Mouse (Mus musculus): ENCODE measurements at regions not wholly inside any gene's neighbourhood (a gene's known extent, or its start where the extent isn't known, plus 50 kb on each side); places are given as distances from the start of the nearest gene placed in this dataset.

DNA sequence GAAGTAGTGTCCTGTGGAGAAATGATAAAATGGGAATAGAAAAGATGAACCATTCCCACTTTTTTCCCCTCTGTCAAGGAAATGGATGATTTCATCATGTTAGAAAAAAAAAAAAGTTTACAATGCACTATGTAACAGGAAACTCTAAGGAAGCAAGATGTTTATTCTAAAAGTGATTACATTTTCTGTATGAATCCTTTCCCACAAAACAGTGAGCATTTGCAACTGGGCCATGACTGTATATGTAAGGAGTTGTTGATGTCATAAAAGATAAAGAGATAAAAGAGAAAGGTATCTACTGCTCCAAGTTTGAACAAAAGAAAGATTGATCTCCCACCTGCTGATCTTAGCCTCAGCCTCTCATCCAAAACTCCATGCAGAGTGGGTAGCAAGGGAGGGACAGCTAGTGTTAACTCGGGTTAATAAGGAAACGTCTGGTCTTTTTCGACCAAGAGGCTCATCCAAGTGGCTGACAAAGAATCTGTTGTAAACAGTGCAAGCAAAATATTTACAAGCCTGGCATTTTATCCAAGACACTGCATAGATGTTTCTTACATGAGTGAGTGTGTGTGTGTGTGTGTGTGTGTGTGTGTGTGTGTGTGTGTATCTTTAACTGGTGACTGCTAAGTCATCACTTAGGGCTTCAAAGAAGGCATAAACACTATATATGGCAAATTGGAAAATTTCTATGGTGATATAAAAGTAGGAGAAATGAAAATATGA lies 213.3 kb downstream of the Gm9733 start:
- no peak for DNase-seq (ENCODE audit: low read depth, low spot score)
- H3K36me3 ChIP-seq (ENCODE audit: control insufficient read depth, insufficient read depth, low read length, poor library complexity, severe bottlenecking), result no peaks in the 10 kb centered on the region

DNA sequence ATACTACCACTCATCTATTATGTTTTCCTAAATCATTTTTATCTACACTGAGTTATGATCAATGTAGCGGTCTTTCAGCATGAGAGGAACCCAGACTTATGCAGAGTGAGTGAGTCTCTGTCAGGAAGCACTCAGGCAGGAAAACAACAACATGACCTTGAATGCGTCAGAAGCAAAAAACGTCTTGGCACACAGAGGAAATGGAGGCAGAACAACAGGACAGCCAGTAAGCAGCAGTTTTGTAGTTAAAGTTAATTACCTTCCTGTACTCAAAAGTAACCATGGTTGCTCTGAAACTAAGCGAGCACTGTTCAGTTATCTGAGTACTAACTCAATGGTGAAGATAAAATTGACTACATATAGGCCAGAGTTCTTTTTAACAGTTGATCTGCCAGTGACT lies 205.4 kb downstream of the Gm9733 start:
- no peaks in the 10 kb centered on the region for H3K36me3 ChIP-seq (ENCODE audit: control insufficient read depth, insufficient read depth, low read length, poor library complexity, severe bottlenecking)
- no peaks in the 10 kb centered on the region for H3K27me3 ChIP-seq (ENCODE audit: control insufficient read depth, insufficient read depth, low read length, poor library complexity, severe bottlenecking)
- peak; percentile 63 for DNase-seq (ENCODE audit: low read depth, low spot score)

More for the DNA sequence above, 213.3 kb downstream of the Gm9733 start:
- H3K27me3 ChIP-seq (ENCODE audit: control insufficient read depth, insufficient read depth, low read length, poor library complexity, severe bottlenecking), result no peaks in the 10 kb centered on the region

DNA sequence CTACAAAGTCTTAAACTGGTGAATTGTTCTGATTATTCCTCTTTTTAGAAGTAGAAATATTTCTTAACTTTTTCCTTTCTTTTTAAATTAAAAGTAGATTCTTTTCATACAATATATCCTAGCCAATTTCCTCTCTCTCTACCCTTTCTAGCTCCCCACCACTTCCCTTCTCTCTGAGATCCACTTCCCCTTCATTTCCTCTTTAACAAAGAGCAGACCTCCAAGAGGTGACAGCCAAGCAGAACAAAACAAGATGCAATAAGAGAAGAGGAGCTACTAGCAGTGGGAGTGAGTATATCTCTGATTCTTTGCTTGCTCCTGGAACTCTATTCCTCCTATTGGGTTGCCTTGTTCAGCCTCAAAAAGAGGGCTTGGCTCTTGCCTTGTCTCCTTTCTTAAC lies 203.7 kb downstream of the Gm9733 start:
- H3K36me3 ChIP-seq (ENCODE audit: control insufficient read depth, insufficient read depth, low read length, poor library complexity, severe bottlenecking), result no peaks in the 10 kb centered on the region
- H3K27me3 ChIP-seq (ENCODE audit: control insufficient read depth, insufficient read depth, low read length, poor library complexity, severe bottlenecking), result no peaks in the 10 kb centered on the region
- peak; percentile 54 for DNase-seq (ENCODE audit: low read depth, low spot score)

DNA sequence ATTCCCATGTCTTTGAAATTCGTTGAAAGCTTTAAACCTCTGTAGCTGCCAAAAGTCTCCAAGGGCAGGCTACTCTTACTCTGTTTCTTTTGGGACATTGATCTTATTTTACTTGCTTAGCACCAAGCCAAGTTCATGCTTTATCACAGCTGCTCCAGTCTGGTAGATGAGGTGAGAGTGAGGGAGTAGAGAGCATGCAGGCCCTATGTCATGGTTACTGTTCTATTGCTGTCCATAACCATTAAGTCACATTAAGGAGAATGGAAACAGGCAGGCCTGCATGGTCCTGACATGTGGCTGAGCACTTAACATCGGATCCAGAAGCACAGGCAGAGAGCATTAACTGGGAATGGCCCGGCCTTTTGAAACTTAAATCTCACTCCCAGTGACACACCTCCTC lies 203.1 kb downstream of the Gm9733 start:
- DNase-seq (ENCODE audit: low read depth, low spot score), result no peak
- H3K36me3 ChIP-seq (ENCODE audit: control insufficient read depth, insufficient read depth, low read length, poor library complexity, severe bottlenecking), result no peaks in the 10 kb centered on the region

DNA sequence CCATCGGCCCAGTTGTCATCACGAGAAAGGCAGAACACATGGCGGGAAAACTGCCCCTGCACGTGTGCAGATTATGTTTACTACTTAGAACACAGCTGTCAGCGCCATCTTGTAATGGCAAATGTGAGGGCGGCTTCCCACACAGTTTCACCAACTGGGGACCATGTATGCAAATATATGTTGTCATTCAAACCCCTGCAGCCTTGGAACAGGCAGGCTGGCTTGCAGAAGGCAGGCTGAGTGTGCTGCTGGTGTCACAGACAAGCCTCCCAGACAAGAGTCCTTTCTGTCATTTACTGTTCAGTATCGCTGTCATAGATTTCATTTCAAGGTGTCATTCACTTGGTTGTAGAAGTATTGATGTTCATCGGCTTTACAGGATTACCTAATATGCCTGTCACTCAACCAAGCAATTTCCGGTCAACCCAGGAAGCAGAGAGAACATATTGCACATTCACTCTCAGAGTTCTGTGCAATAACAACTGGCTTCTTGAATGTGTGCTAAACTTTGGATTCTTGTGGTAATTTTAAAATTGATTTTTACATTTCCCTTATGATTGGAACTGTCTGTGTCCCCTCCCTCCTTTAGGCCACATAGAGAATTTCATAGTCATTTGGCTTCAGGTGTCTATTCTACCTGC lies 202.3 kb downstream of the Gm9733 start:
- H3K27me3 ChIP-seq (ENCODE audit: control insufficient read depth, insufficient read depth, low read length, poor library complexity, severe bottlenecking), result no peaks in the 10 kb centered on the region
- H3K36me3 ChIP-seq (ENCODE audit: control insufficient read depth, insufficient read depth, low read length, poor library complexity, severe bottlenecking), result no peaks in the 10 kb centered on the region
- DNase-seq (ENCODE audit: low read depth, low spot score), result peak; percentile 11

More for the DNA sequence above, 203.1 kb downstream of the Gm9733 start:
- no peaks in the 10 kb centered on the region for H3K27me3 ChIP-seq (ENCODE audit: control insufficient read depth, insufficient read depth, low read length, poor library complexity, severe bottlenecking)

DNA sequence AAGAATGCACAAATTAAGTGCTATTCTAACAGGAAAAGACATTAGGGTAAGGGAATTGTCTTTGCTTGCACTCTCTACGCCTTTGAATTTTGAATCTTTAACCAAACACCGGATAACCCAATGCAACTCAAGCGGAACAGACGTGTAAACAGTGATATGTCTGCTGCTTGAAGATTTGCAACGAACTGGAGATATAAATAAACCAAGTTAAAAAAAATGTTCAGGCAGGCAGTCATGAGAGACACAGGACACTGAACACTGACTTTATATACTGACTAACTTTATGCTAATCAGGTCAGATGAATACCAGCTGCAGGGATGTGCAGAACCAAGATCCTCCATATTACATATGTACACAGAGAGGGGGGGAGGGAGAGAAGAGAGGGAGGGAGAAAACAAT lies 200.0 kb downstream of the Gm9733 start:
- Histone ChIP-seq H3K36me3 (ENCODE audit: control insufficient read depth, insufficient read depth, low read length, poor library complexity, severe bottlenecking) (no peaks in the 10 kb centered on the region), H3K27me3 (ENCODE audit: control insufficient read depth, insufficient read depth, low read length, poor library complexity, severe bottlenecking) (no peaks in the 10 kb centered on the region)
- DNase-seq (ENCODE audit: low read depth, low spot score), result peak; percentile 44

DNA sequence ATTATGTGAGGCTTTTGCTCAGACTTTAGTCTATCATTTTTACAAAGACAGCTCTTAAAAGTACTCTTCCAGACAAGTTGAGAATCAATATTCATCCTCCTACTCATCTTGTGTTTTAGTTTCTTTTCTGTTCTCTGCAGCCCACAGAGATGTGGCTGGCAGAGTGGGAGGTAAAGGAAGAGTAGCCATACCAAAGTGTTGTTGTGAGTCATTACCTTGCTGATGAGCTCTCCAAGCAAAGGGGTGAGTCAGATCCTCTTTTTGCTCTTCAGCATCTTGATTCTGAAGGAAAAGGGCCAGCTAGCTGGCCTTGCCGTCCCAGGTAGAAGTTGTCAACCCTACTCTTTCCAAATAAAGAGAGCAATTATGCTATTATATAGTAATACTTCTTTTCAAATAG lies 192.6 kb downstream of the Gm9733 start:
- DNase-seq (ENCODE audit: low read depth, low spot score), result no peak
- Histone ChIP-seq H3K36me3 (ENCODE audit: control insufficient read depth, insufficient read depth, low read length, poor library complexity, severe bottlenecking) (no peaks in the 10 kb centered on the region), H3K27me3 (ENCODE audit: control insufficient read depth, insufficient read depth, low read length, poor library complexity, severe bottlenecking) (no peaks in the 10 kb centered on the region)

DNA sequence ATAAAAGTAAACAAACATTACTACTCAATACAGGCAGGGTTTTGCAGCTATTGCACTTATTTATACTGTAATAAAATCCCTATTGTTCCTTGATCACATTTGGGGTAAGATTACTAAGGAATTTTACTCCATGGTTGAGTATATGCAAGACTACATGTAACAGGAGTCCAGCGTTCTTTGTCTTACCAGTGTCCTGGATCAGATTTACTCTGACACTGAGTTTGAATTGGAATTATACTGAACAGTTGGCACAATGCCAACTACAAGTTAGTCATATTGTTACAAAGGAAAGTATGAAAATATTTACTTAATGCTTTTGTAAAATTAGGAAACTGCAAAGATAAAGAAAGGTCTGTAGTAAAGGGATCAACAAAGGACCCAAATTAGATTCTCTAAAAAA lies 178.4 kb downstream of the Gm9733 start:
- no peak for DNase-seq (ENCODE audit: low read depth, low spot score)
- no peaks in the 10 kb centered on the region for H3K36me3 ChIP-seq (ENCODE audit: control insufficient read depth, insufficient read depth, low read length, poor library complexity, severe bottlenecking)

DNA sequence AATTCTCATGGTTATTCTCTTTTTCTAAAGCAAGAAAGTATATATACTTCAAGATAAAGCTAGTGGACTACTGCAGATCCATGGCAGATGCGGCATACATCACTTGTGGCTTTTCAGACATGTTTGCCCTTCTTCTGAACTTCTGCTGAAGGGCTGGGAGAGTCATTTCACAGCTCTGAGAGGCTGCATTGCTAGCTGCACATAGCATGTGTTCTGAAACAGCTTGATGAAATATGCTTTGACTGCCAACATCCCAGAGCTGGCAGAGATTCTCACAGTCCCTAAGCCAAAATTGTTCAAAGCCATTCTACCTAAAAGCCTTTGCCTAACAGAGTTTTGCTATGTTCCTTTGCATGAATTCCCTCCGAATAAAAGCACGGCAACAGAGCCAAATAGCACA lies 177.9 kb downstream of the Gm9733 start:
- H3K36me3 ChIP-seq (ENCODE audit: control insufficient read depth, insufficient read depth, low read length, poor library complexity, severe bottlenecking), result no peaks in the 10 kb centered on the region
- no peak for DNase-seq (ENCODE audit: low read depth, low spot score)
- H3K27me3 ChIP-seq (ENCODE audit: control insufficient read depth, insufficient read depth, low read length, poor library complexity, severe bottlenecking), result no peaks in the 10 kb centered on the region

More for the DNA sequence above, 178.4 kb downstream of the Gm9733 start:
- H3K27me3 ChIP-seq (ENCODE audit: control insufficient read depth, insufficient read depth, low read length, poor library complexity, severe bottlenecking), result no peaks in the 10 kb centered on the region

DNA sequence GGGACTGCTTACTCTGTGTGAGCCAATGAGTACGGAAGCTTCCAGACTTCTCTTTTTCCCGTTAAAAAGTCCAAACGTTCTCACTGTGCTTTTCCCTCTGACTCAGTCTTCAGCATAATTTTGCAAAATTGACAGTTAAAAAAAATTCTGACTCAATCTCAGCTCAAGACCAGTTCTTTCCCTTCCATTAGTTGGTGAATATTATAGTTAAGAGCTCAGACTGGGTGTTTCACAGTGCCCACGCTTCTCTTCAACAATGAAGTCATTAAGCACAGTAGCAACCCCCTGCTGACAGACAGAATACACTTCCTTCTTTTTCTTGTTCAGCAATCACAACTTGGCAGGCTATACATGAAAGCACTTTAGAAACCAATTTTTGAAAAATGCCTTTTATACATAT lies 175.4 kb downstream of the Gm9733 start:
- H3K36me3 ChIP-seq (ENCODE audit: control insufficient read depth, insufficient read depth, low read length, poor library complexity, severe bottlenecking), result no peaks in the 10 kb centered on the region
- H3K27me3 ChIP-seq (ENCODE audit: control insufficient read depth, insufficient read depth, low read length, poor library complexity, severe bottlenecking), result no peaks in the 10 kb centered on the region
- DNase-seq (ENCODE audit: low read depth, low spot score), result peak; percentile 34

DNA sequence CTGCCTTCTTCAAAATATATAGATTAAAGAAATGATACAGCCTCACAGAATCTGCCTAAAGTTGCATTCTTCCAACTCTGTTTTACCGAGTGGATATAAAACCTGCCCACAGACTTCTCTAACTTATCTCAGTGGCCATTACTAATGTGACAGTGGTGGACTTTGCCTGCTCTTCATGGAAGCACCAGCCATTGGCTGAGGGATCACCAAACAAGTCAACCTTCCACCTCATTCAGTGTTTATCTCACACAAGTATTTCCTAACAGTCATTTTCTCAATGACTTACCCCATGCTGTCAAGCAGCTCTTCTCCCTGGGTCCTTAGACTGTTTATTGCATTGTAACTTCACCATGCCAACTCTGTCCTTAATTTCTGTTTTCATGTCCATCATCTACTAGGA lies 174.3 kb downstream of the Gm9733 start:
- H3K27me3 ChIP-seq (ENCODE audit: control insufficient read depth, insufficient read depth, low read length, poor library complexity, severe bottlenecking), result no peaks in the 10 kb centered on the region
- H3K36me3 ChIP-seq (ENCODE audit: control insufficient read depth, insufficient read depth, low read length, poor library complexity, severe bottlenecking), result no peaks in the 10 kb centered on the region
- DNase-seq (ENCODE audit: low read depth, low spot score), result no peak

DNA sequence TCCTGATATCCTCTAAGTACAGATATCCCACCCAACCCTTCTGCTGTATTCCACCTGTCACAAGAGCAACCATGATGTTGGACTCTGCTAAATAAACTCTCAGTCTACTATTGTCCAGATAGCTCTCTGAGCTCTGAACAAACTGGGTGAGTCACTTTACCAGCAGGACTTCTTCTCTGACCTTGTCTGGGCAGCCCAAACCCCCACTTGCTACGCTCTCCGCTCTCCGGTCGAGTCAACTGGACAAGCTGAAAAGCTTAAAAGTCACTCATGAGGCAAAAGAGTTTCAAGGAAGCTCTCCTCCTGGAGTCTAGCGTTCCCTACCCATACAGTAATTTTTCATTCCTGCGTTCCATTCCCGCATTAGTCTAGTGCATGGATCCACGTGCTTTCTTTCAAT lies 173.2 kb downstream of the Gm9733 start:
- Histone ChIP-seq H3K27me3 (ENCODE audit: control insufficient read depth, insufficient read depth, low read length, poor library complexity, severe bottlenecking) (no peaks in the 10 kb centered on the region), H3K36me3 (ENCODE audit: control insufficient read depth, insufficient read depth, low read length, poor library complexity, severe bottlenecking) (no peaks in the 10 kb centered on the region)
- no peak for DNase-seq (ENCODE audit: low read depth, low spot score)

DNA sequence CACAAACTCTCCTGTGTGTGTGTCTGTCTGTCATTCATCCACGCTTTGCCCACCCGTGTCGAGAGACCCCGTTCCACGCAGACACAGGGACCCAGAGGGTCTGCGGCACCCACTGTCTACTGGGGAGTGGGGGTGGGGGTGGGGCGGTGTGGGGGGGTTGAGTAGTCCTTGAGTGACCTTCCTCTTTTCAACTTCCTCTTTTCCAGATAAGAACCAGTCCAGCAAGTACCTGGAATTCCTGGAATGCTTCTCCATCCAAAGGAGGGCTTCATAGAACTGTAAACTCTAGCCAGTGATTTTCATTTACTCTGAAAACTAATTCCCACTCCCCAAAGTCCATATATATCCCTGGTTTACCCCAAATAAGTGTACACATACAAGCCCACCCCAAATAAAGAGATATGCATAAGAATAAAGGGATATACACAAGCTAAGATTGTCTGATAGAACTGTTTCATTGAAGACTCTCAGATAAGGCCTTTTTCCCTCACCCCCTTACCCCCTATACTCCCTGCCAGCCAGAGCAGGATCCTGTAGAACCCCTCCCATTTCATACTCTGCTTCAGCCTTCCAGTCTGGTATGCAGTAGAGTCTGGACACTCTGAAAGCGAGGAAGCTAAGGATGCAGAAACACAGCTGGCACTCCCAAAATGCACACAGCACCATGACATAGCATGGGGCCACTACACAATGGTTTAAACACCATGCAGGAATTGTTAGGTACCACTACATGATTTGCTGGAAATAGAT lies 172.0 kb downstream of the Gm9733 start:
- no peaks in the 10 kb centered on the region for H3K27me3 ChIP-seq (ENCODE audit: control insufficient read depth, insufficient read depth, low read length, poor library complexity, severe bottlenecking)
- no peak for DNase-seq (ENCODE audit: low read depth, low spot score)
- no peaks in the 10 kb centered on the region for H3K36me3 ChIP-seq (ENCODE audit: control insufficient read depth, insufficient read depth, low read length, poor library complexity, severe bottlenecking)

DNA sequence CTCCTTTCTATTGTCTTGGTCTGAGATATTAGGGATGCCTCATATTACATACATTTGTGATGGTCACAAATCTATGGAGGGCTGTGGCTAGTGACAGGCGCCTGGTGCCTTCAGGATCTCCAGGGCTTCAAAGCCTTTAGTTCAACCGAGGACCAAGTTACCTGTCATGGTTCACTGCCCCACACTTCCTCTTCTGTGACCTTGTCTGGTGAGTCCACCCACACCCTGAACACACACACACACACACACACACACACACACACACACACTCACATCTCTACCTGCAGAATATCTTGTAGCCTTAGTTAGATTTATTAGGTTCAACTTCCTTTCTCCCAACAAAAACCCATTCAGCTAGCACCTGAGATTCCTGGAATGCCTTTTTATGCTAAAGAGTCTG lies 156.3 kb downstream of the Gm9733 start:
- DNase-seq (ENCODE audit: low read depth, low spot score), result peak; percentile 83
- H3K36me3 ChIP-seq (ENCODE audit: control insufficient read depth, insufficient read depth, low read length, poor library complexity, severe bottlenecking), result no peaks in the 10 kb centered on the region

More for the DNA sequence above, 156.3 kb downstream of the Gm9733 start:
- H3K27me3 ChIP-seq (ENCODE audit: control insufficient read depth, insufficient read depth, low read length, poor library complexity, severe bottlenecking), result no peaks in the 10 kb centered on the region
